Mouse (Mus musculus) stomach, postnatal 0 days (tissue): Measurements from ENCODE around the gene Pdik1l.

Experiments
- CTCF ChIP-seq: IDR thresholded peaks from 2 replicates; pipeline ENCODE4 v1.5.1; 2016; ENCODE audit warnings: antibody characterized with exemption, low read depth, mild to moderate bottlenecking, moderate library complexity
- EP300 ChIP-seq: optimal IDR thresholded peaks from 2 replicates; pipeline ENCODE3; 2016; ENCODE audit warnings: antibody characterized with exemption

DNA sequence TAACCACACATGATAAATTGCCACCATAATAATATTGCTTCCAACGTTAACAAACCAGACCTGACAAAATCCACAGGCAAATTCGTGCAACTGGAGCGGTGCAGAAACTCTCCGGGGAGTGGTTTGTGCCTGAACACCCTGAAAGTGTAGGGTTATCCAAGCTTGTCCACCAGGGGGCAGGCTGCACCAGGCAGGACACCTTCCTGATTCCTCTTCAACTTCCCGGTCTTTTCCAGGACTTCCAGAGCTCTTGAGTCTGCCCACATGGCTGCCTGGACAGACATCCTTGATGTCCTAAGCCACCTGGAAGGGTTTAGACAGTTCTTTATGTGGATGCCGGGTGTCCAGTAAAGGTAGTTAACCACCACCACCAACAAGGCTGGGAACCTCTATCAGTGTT is 24.5 kb downstream of the Pdik1l start:
- TF ChIP-seq CTCF (peak; percentile 84), EP300 (no peak)
